Mouse (Mus musculus) hindbrain, embryonic 12.5 days (tissue): ENCODE measurements around the gene Spcs2. TPM values are rescaled to one million over a fixed set of nuclear protein-coding genes. Genes with fewer than 3 reads are reported as not detected.

Source experiments
- ATAC-seq: fragments of 200-750 bp; cut with Nextera tagmentation; 2 replicates; pipeline ENCODE4 v1.8.0; 2017; ENCODE audit warnings: moderate TSS enrichment; ENCODE audit not compliant: low FRiP score
- H3K27ac ChIP-seq: fragments of 300-500 bp; sonication (generic); 2 replicates; pipeline ENCODE4 v1.5.1; 2016; ENCODE audit warnings: mild to moderate bottlenecking
- H3K27me3 ChIP-seq: fragments of 300-500 bp; sonication (generic); 2 replicates; pipeline ENCODE4 v1.6.1; 2016; ENCODE audit warnings: mild to moderate bottlenecking
- H3K36me3 ChIP-seq: fragments of 300-500 bp; sonication (generic); 2 replicates; pipeline ENCODE4 v1.6.1; 2016; ENCODE audit warnings: mild to moderate bottlenecking
- H3K4me1 ChIP-seq: fragments of 300-500 bp; sonication (generic); 2 replicates; pipeline ENCODE4 v1.6.1; 2016
- H3K4me2 ChIP-seq: fragments of 300-500 bp; sonication (generic); replicated peaks from 2 replicates; pipeline ENCODE4 v1.6.1; 2016; ENCODE audit warnings: mild to moderate bottlenecking
- H3K4me3 ChIP-seq: fragments of 300-500 bp; sonication (generic); 2 replicates; pipeline ENCODE4 v1.5.1; 2016; ENCODE audit warnings: mild to moderate bottlenecking
- H3K9ac ChIP-seq: fragments of 300-500 bp; sonication (generic); 2 replicates; pipeline ENCODE4 v1.6.1; 2016; ENCODE audit warnings: mild to moderate bottlenecking, moderate library complexity
- H3K9me3 ChIP-seq: fragments of 300-500 bp; sonication (generic); replicated peaks from 2 replicates; pipeline ENCODE4 v1.6.1; 2016; ENCODE audit warnings: mild to moderate bottlenecking
- WGBS: fragments of 180-500 bp; shearing (Covaris S2); methylation state at CpG from one replicate; pipeline ENCODE4 v1.1.7; 2016; 5-methylcytosine and 5-hydroxymethylcytosine counted together
- polyA plus RNA-seq: library from polyadenylated mRNA; unstranded; fragments of >200 nt; fragmentation: Nextera tagmentation; extraction: Ambion mirVana; gene quantifications from 2 replicates; pipeline ENCODE4 v1.2.1, GENCODE M21; 2016

Spcs2 gene
- polyA plus RNA-seq, result 352 and 354 TPM in 2 replicates

GRCm38 (mm10) chr7:99863362-99863761 is at the start of gene Spcs2:
Gene Spcs2 (minus strand): TSS chr7:99863462.
- Histone ChIP-seq H3K36me3 (no peaks in the 10 kb centered on the region), H3K27ac (no peak within 1 kb of the TSS), H3K4me2 (no peak within 1 kb of the TSS), H3K4me3 (no peak within 1 kb of the TSS), H3K9ac (no peak within 1 kb of the TSS), H3K9me3 (no peaks in the 10 kb centered on the region), H3K27me3 (no peaks in the 10 kb centered on the region), H3K4me1 (peaks cover 12% of the 10 kb centered on the region)
- WGBS, result 50% methylated on average over 7 of the region's 7 CpGs
- no peak for ATAC-seq

- Histone ChIP-seq H3K4me3 (no peak overlapping the region), H3K9me3 (no peaks in the 10 kb centered on the region), H3K27me3 (no peaks in the 10 kb centered on the region), H3K4me2 (no peak overlapping the region), H3K9ac (no peak overlapping the region), H3K4me1 (no peaks in the 10 kb centered on the region), H3K36me3 (no peaks in the 10 kb centered on the region), H3K27ac (no peak overlapping the region)
- 80% methylated on average over 5 of the region's 5 CpGs for WGBS
- ATAC-seq, result no peak
Measured at GRCm38 (mm10) chr7:99911038-99911437, 47.8 kb upstream of the Spcs2 start.

- Histone ChIP-seq H3K27ac (no peak overlapping the region), H3K4me1 (no peaks in the 10 kb centered on the region), H3K4me2 (no peak overlapping the region), H3K36me3 (no peaks in the 10 kb centered on the region), H3K9ac (no peak overlapping the region), H3K9me3 (no peaks in the 10 kb centered on the region), H3K27me3 (no peaks in the 10 kb centered on the region), H3K4me3 (no peak overlapping the region)
- ATAC-seq, result no peak
- 85% methylated on average over 3 of the region's 3 CpGs for whole genome bisulfite sequencing
Measured at GRCm38 (mm10) chr7:99907463-99907862, 44.2 kb upstream of the Spcs2 start.

GRCm38 (mm10) chr7:99906346-99906745 is 43.1 kb upstream of the Spcs2 start:
- no peak overlapping the region for H3K4me3 ChIP-seq
- no peak overlapping the region for H3K4me2 ChIP-seq
- 0 out of 2 replicates have a peak, but pooled peaks cover 4% of the 10 kb centered on the region for H3K4me1 ChIP-seq
- 78% methylated on average over 3 of the region's 3 CpGs for WGBS
- H3K27ac ChIP-seq, result no peak overlapping the region
- H3K9ac ChIP-seq, result no peak overlapping the region
- H3K27me3 ChIP-seq, result no peaks in the 10 kb centered on the region
- no peak for ATAC-seq
- no peaks in the 10 kb centered on the region for H3K36me3 ChIP-seq
- no peaks in the 10 kb centered on the region for H3K9me3 ChIP-seq

- Histone ChIP-seq H3K9me3 (no peaks in the 10 kb centered on the region), H3K27ac (no peak overlapping the region), H3K36me3 (no peaks in the 10 kb centered on the region), H3K4me2 (no peak overlapping the region), H3K4me1 (0 out of 2 replicates have a peak, but pooled peaks cover 4% of the 10 kb centered on the region), H3K27me3 (no peaks in the 10 kb centered on the region), H3K4me3 (no peak overlapping the region), H3K9ac (no peak overlapping the region)
- WGBS, result 83% methylated on average over 3 of the region's 3 CpGs
- ATAC-seq, result no peak
Measured at GRCm38 (mm10) chr7:99904421-99905005, 41.3 kb upstream of the Spcs2 start.

GRCm38 (mm10) chr7:99902918-99903665 is 39.8 kb upstream of the Spcs2 start:
- H3K4me3 ChIP-seq, result no peak overlapping the region
- no peaks in the 10 kb centered on the region for H3K36me3 ChIP-seq
- H3K9ac ChIP-seq, result no peak overlapping the region
- H3K4me2 ChIP-seq, result no peak overlapping the region
- 0 out of 2 replicates have a peak, but pooled peaks cover 4% of the 10 kb centered on the region for H3K4me1 ChIP-seq
- no peak overlapping the region for H3K27ac ChIP-seq
- no peaks in the 10 kb centered on the region for H3K27me3 ChIP-seq
- WGBS, result 78% methylated on average over 11 of the region's 11 CpGs
- no peak for ATAC-seq
- H3K9me3 ChIP-seq, result no peaks in the 10 kb centered on the region

- Histone ChIP-seq H3K4me2 (no peak overlapping the region), H3K9ac (no peak overlapping the region), H3K36me3 (no peaks in the 10 kb centered on the region), H3K27me3 (no peaks in the 10 kb centered on the region), H3K27ac (no peak overlapping the region), H3K4me1 (0 out of 2 replicates have a peak, but pooled peaks cover 4% of the 10 kb centered on the region), H3K4me3 (no peak overlapping the region), H3K9me3 (no peaks in the 10 kb centered on the region)
- no peak for ATAC-seq
- 70% methylated on average over 4 of the region's 4 CpGs for WGBS
Measured at GRCm38 (mm10) chr7:99902208-99902607, 38.9 kb upstream of the Spcs2 start.

GRCm38 (mm10) chr7:99896905-99897304 is 33.6 kb upstream of the Spcs2 start:
- Histone ChIP-seq H3K36me3 (no peaks in the 10 kb centered on the region), H3K9ac (no peak overlapping the region), H3K4me1 (0 out of 2 replicates have a peak, but pooled peaks cover 13% of the 10 kb centered on the region), H3K27ac (no peak overlapping the region), H3K27me3 (no peaks in the 10 kb centered on the region), H3K4me3 (no peak overlapping the region), H3K4me2 (no peak overlapping the region), H3K9me3 (no peaks in the 10 kb centered on the region)
- ATAC-seq, result no peak
- 86% methylated on average over 4 of the region's 4 CpGs for WGBS

- peaks cover 14% of the 10 kb centered on the region; the same call in 1 of the 2 replicates for H3K4me1 ChIP-seq
- H3K27ac ChIP-seq, result 0 out of 2 replicates have a peak overlapping the region, but pooled peaks have one; percentile 12
- no peaks in the 10 kb centered on the region for H3K36me3 ChIP-seq
- no peak overlapping the region for H3K4me2 ChIP-seq
- ATAC-seq, result no peak
- no peak overlapping the region for H3K9ac ChIP-seq
- WGBS, result 79% methylated on average over 6 of the region's 6 CpGs
- no peaks in the 10 kb centered on the region for H3K9me3 ChIP-seq
- no peaks in the 10 kb centered on the region for H3K27me3 ChIP-seq
- no peak overlapping the region for H3K4me3 ChIP-seq
Measured at GRCm38 (mm10) chr7:99894478-99894877, 31.2 kb upstream of the Spcs2 start.

GRCm38 (mm10) chr7:99893967-99894366 is 30.7 kb upstream of the Spcs2 start:
- no peaks in the 10 kb centered on the region for H3K9me3 ChIP-seq
- no peaks in the 10 kb centered on the region for H3K27me3 ChIP-seq
- H3K9ac ChIP-seq, result no peak overlapping the region
- peaks cover 16% of the 10 kb centered on the region; the same call in 1 of the 2 replicates for H3K4me1 ChIP-seq
- ATAC-seq, result no peak
- no peaks in the 10 kb centered on the region for H3K36me3 ChIP-seq
- no peak overlapping the region for H3K4me2 ChIP-seq
- H3K4me3 ChIP-seq, result no peak overlapping the region
- 77% methylated on average over 3 of the region's 3 CpGs for WGBS
- no peak overlapping the region for H3K27ac ChIP-seq

GRCm38 (mm10) chr7:99892351-99892750 is 29.1 kb upstream of the Spcs2 start:
- Histone ChIP-seq H3K4me3 (no peak overlapping the region), H3K36me3 (no peaks in the 10 kb centered on the region), H3K4me1 (peaks cover 16% of the 10 kb centered on the region; the same call in 1 of the 2 replicates), H3K27me3 (no peaks in the 10 kb centered on the region), H3K9ac (no peak overlapping the region), H3K4me2 (no peak overlapping the region), H3K9me3 (no peaks in the 10 kb centered on the region), H3K27ac (no peak overlapping the region)
- ATAC-seq, result no peak
- 84% methylated on average over 2 of the region's 2 CpGs for WGBS

GRCm38 (mm10) chr7:99891471-99891870 is 28.2 kb upstream of the Spcs2 start:
- Histone ChIP-seq H3K36me3 (no peaks in the 10 kb centered on the region), H3K4me2 (no peak overlapping the region), H3K27me3 (no peaks in the 10 kb centered on the region), H3K4me3 (no peak overlapping the region), H3K9me3 (no peaks in the 10 kb centered on the region), H3K4me1 (peaks cover 16% of the 10 kb centered on the region; the same call in 1 of the 2 replicates), H3K27ac (no peak overlapping the region), H3K9ac (no peak overlapping the region)
- ATAC-seq, result no peak
- 71% methylated on average over 3 of the region's 3 CpGs for WGBS
